Mouse (Mus musculus) 3134 (cell line): ENCODE data around the gene Olfr938.

Source experiments
- DNase-seq: peaks from one replicate; pipeline ENCODE4 v3.0.0-alpha.2; 2011; ENCODE audit warnings: low spot score; ENCODE audit not compliant: insufficient read length; ENCODE audit errors: extremely low read depth

The Olfr938 gene

GRCm38 (mm10) chr9:39078787-39079186 lies at the start of gene Olfr938:
Olfr938 (minus strand) TSS chr9:39078887.
- no peak for DNase-seq

- DNase-seq = no peak
These were observed 49.1 kb upstream of the Olfr938 start, which contains the start of gene Olfr27 for GRCm38 (mm10) chr9:39127831-39128230. Olfr27 (plus strand) TSS chr9:39128131.

- DNase-seq = no peak
These were observed 48.6 kb upstream of the Olfr938 start for GRCm38 (mm10) chr9:39127326-39127725.

GRCm38 (mm10) chr9:39064851-39065250 lies 13.8 kb downstream of the Olfr938 start, which contains the start of gene Olfr937:
Olfr937 (minus strand) TSS chr9:39064951.
- DNase-seq = no peak
